ENCODE assay signal across 14 mouse cellular contexts in genomic region chr5:148553723-148554122, GRCm38 (mm10). TPM values are rescaled to one million over a fixed set of nuclear protein-coding genes. Genes with fewer than 3 reads are reported as not detected.
DNase-seq lines count a peak whose midpoint lies in the region; ATAC-seq and TF ChIP-seq lines count a peak whose summit lies in the region.
"Had no signal": no experiment of that assay in that cellular context is flagged by ENCODE, and none has a peak within 500 bp of the region (broad histone marks: within the 10 kb centered on the region; RNA-seq: fewer than 3 reads in every experiment).

No protein-coding gene starts in this region.

- no peak for TF ChIP-seq CTCF in testis, adult 2 months (IDR thresholded peaks at IDR 0.05; ENCODE audit: control insufficient read depth, insufficient read depth, insufficient replicate concordance, low read depth, low read length)

- no peaks in the 10 kb centered on the region for H3K36me3 ChIP-seq in heart, embryonic 12.5 days
- no peaks in the 10 kb centered on the region for H3K36me3 ChIP-seq in testis, adult 2 months (ENCODE audit: control insufficient read depth, insufficient read depth, low read length)
- no peaks in the 10 kb centered on the region for H3K36me3 ChIP-seq in midbrain, embryonic 15.5 days (replicated peaks)
- no peaks in the 10 kb centered on the region for H3K36me3 ChIP-seq in hindbrain, embryonic 10.5 days
- H3K36me3 ChIP-seq: neural tube, embryonic 13.5 days had no signal

- ATAC-seq in heart, embryonic 12.5 days (ENCODE audit: insufficient number of reproducible peaks, low FRiP score) = no peak
- no peak for ATAC-seq in midbrain, embryonic 15.5 days (replicated peaks)

- H3K4me3 ChIP-seq in heart, embryonic 12.5 days = no peak overlapping the region
- H3K4me3 ChIP-seq in testis, adult 2 months (ENCODE audit: control insufficient read depth, low read depth, low read length) = peak overlapping the region; percentile 88
- no peak overlapping the region for H3K4me3 ChIP-seq in midbrain, embryonic 15.5 days
- H3K4me3 ChIP-seq in hindbrain, embryonic 10.5 days = no peak overlapping the region

- H3K9me3 ChIP-seq in heart, embryonic 12.5 days (replicated peaks) = no peaks in the 10 kb centered on the region
- no peaks in the 10 kb centered on the region for H3K9me3 ChIP-seq in midbrain, embryonic 15.5 days
- H3K9me3 ChIP-seq in hindbrain, embryonic 10.5 days = no peaks in the 10 kb centered on the region
- H3K9me3 ChIP-seq: forebrain, embryonic 13.5 days; neural tube, embryonic 13.5 days had no signal

- no peaks in the 10 kb centered on the region for H3K27me3 ChIP-seq in heart, embryonic 12.5 days (replicated peaks)
- H3K27me3 ChIP-seq in testis, adult 2 months (ENCODE audit: control insufficient read depth, insufficient read depth, low read length) = no peaks in the 10 kb centered on the region
- no peaks in the 10 kb centered on the region for H3K27me3 ChIP-seq in midbrain, embryonic 15.5 days (replicated peaks)
- H3K27me3 ChIP-seq in hindbrain, embryonic 10.5 days (ENCODE audit: insufficient read depth, poor library complexity, severe bottlenecking) = peaks cover 14% of the 10 kb centered on the region

- H3K4me2 ChIP-seq in heart, embryonic 12.5 days = peak overlapping the region; percentile 60
- H3K4me2 ChIP-seq in midbrain, embryonic 15.5 days = no peak overlapping the region

- WGBS in heart, embryonic 12.5 days = 25% methylated on average over 14 of the region's 14 CpGs
- 33% methylated on average over 14 of the region's 14 CpGs for WGBS in midbrain, embryonic 15.5 days
- 24% methylated on average over 14 of the region's 14 CpGs for WGBS in hindbrain, embryonic 10.5 days

- TF ChIP-seq POLR2A in testis, adult 2 months (IDR thresholded peaks at IDR 0.05; ENCODE audit: control insufficient read depth, low read depth, low read length) = peak; percentile 53; the same call in 1 of the 2 replicates

- H3K27ac ChIP-seq in heart, embryonic 12.5 days (ENCODE audit: poor library complexity, severe bottlenecking) = no peak overlapping the region
- H3K27ac ChIP-seq in testis, adult 2 months (ENCODE audit: control insufficient read depth, insufficient read depth, low read depth, low read length) = peak overlapping the region; percentile 68; the same call in 1 of the 2 replicates
- no peak overlapping the region for H3K27ac ChIP-seq in midbrain, embryonic 15.5 days
- H3K27ac ChIP-seq in hindbrain, embryonic 10.5 days = no peak overlapping the region
- H3K27ac ChIP-seq: forebrain, embryonic 13.5 days; neural tube, embryonic 13.5 days had no signal

- peaks cover 41% of the 10 kb centered on the region for H3K4me1 ChIP-seq in heart, embryonic 12.5 days (replicated peaks)
- H3K4me1 ChIP-seq in testis, adult 2 months (ENCODE audit: control insufficient read depth, insufficient read depth, low read length) = peaks cover 11% of the 10 kb centered on the region
- peaks cover 37% of the 10 kb centered on the region for H3K4me1 ChIP-seq in midbrain, embryonic 15.5 days
- H3K4me1 ChIP-seq in hindbrain, embryonic 10.5 days (replicated peaks) = peaks cover 52% of the 10 kb centered on the region

- no peak overlapping the region for H3K9ac ChIP-seq in heart, embryonic 12.5 days
- H3K9ac ChIP-seq in midbrain, embryonic 15.5 days = no peak overlapping the region

- intact Hi-C loops in heart, postnatal 36 days (cut with DNase I) = loop anchor here (5.0 to 10.0 kb wide), 3 partner anchors 154 to 631 kb away; partner anchors contain the start of genes Hmgb1 and Uspl1

- no peak for DNase-seq in heart, postnatal 36 days
- no peak for DNase-seq in testis, postnatal 10 days (ENCODE audit: low spot score)
- DNase-seq in lung, postnatal 10 days = peak; percentile 45
- no peak for DNase-seq in hindbrain, embryonic 10.5 days (ENCODE audit: low spot score)
- DNase-seq: cerebellum, adult 18-20 months; embryo, embryonic 11 days; kidney, adult 18-20 months; kidney, postnatal 36 days; right cerebral cortex, postnatal 25 days had no signal

RNA-seq across cellular contexts. Expression of gene Ubl3, which starts 1.1 kb away (rescaled TPM):
- 69.1 and 70.4 TPM in 2 replicates for polyA plus RNA-seq in heart, embryonic 12.5 days (2016; fragmentation: Nextera tagmentation; extraction: Ambion mirVana)
- total RNA-seq in heart, postnatal 36 days (2021) = 10 to 100 TPM; 90.7 to 96.1 TPM
- 176 and 180 TPM in 2 replicates for polyA plus RNA-seq in testis, adult 2 months (2012; rRNA removed)
- polyA plus RNA-seq in midbrain, embryonic 15.5 days (2015; fragmentation: Nextera tagmentation; extraction: Ambion mirVana) = 78.7 and 84.4 TPM in 2 replicates
- polyA plus RNA-seq in hindbrain, embryonic 10.5 days (2016; fragmentation: Nextera tagmentation; extraction: Ambion mirVana) = 60.8 and 71.8 TPM in 2 replicates
